Mouse (Mus musculus) cerebellum, postnatal 10 days (tissue): Measurements from ENCODE around the gene Gnl2.

Experiments used
- DNase-seq, 2 experiments: peaks; one replicate each; pipeline ENCODE4 v3.0.0; 2021; ENCODE audit warnings: mixed read lengths in 2 of 2

The Gnl2 gene

DNA sequence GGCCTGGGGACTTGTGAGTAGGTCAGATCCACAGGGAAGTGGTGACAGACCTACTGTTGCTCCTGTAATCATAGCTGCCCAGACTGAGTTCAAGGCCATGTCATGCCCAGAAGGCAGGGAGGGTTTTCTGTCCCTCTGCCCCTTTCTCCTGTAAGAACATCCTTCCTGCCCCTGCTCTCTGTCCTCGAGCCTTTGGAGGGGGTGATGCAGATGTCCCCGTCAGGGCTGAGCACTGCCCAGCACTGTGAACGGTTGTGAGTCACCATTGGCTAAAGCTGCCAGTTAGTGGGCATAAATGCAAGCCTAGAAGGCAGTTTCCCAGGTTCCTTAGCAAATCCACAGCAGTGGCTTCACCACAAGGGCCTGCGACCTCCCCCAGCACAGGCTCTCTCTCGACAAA is 76.6 kb downstream of the Gnl2 start:
- no peak for DNase-seq

DNA sequence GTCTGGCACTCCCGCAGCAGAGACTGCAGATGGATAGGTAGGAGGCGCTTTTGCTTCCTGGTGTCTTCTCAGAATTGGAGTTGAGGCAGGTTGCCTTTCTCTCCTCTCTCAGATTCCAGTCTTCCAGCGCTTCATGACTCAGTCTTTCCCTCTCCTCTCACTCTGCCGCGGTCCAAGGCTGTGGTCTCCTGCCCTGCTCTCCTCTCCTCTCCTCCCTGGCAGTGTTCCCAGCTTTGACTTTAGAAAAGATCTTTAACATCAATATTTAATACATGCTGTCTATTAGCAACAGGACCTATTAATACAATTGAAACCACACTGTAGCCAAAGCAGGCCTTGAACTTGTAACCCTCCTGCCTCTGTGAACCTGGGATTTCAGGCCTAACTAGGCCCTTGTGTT is 79.7 kb downstream of the Gnl2 start:
- DNase-seq = no peak

DNA sequence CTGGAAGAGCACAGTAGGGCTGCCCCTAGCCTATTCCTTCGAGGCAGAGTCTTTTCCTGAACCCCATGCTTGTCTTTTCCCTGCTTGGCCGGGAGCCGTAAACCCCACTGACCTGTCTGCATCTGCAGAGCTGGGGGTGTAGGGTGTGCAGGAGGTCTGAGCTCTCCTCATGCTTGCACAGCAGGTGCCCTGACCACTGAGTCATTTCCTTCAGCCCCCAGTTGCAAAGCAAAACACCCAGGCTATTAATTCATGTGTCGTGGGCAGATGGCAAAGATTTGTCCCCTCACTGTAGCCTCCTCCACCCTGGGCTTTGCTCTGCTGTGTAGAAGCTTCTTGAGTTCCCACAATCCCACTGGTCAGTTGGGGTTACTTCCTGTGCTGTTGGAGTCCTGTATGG is 81.0 kb downstream of the Gnl2 start:
- DNase-seq = no peak

DNA sequence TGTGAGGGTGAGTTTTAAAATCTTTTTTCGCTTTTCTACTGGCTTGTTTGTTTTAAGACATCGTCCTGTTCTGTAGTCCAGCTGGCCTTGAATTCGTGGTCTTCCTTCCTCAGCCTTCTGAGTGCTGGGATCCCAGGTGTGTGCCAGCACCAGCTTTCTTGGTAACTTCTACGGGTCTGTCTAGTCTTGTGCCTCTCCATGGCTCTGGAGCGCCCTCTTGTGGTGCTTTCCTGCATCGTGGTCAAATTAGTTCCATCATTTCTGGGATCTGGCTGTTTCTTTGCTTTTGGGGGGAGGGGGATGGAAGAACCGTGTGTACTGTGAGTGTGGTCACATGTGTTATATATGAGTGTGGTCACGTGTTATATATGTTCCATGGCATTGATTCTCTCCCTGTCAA is 83.1 kb downstream of the Gnl2 start:
- DNase-seq = peak; percentile 92 to 96

DNA sequence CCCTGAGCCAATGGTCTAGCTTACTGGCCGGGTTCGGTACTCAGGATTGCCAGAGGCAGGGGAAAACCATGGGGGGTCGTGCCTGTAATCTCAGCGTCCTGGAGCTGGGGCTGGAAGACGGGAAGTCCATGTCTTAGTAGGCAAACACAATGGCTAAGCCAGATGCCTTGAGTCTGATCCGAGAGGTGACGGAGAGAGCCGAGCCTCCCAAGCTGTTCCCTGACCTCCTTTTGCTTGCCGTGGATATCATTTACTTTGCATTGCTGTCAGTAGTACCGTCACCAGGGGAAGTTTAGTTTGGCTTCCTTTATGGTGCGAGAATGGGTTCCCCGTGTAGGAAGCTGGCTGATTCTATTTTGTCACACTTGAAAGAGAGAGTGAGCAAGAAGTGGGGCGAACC is 84.9 kb downstream of the Gnl2 start:
- no peak for DNase-seq
